Mouse (Mus musculus) natural killer cell, adult 2 months (primary cell): ENCODE measurements around the gene Gm15448.
"Not testable (repeated sequence)": the region's sequence is repeated elsewhere in the genome, so short reads cannot be mapped to it uniquely, and the experiment has no call there.

ENCODE experiments used
- DNase-seq, 2 experiments: peaks; one replicate each; pipeline ENCODE4 v3.0.0; 2022; ENCODE audit warnings: low spot score in 2 of 2

Gene Gm15448

GRCm38 (mm10) chr7:3825599-3825998 lies at the start of gene Gm15448:
Gm15448 (minus strand) TSS chr7:3825687.
- not testable (repeated sequence) for DNase-seq

- DNase-seq: not testable (repeated sequence)
Observed at GRCm38 (mm10) chr7:3875032-3875431, 49.5 kb upstream of the Gm15448 start.

GRCm38 (mm10) chr7:3844951-3845350 lies 19.5 kb upstream of the Gm15448 start, which contains the start of gene Pira2:
Pira2 (minus strand) TSS chr7:3845051.
- not testable (repeated sequence) for DNase-seq

GRCm38 (mm10) chr7:3837854-3838253 lies 12.4 kb upstream of the Gm15448 start:
- DNase-seq: not testable (repeated sequence)

- DNase-seq: not testable (repeated sequence)
Observed at GRCm38 (mm10) chr7:3830633-3831032, 5.1 kb upstream of the Gm15448 start.

- not testable (repeated sequence) for DNase-seq
Observed at GRCm38 (mm10) chr7:3811912-3812311, 13.6 kb downstream of the Gm15448 start.

- not testable (repeated sequence) for DNase-seq
Observed at GRCm38 (mm10) chr7:3802935-3803334, 22.6 kb downstream of the Gm15448 start.

GRCm38 (mm10) chr7:3799940-3800339 lies 25.5 kb downstream of the Gm15448 start:
- DNase-seq: not testable (repeated sequence)

GRCm38 (mm10) chr7:3796286-3796685 lies 29.2 kb downstream of the Gm15448 start:
- not testable (repeated sequence) for DNase-seq
